Mouse (Mus musculus) MEL (cell line): ENCODE data around the gene Slc16a12. TPM values are rescaled to one million over a fixed set of nuclear protein-coding genes. Genes with fewer than 3 reads are reported as not detected.

ENCODE experiments used
- DNase-seq: peaks from one replicate; pipeline ENCODE4 v3.0.0; 2011; ENCODE audit warnings: low read depth, low spot score
- H3K27ac ChIP-seq: 2 replicates; pipeline ENCODE4 v1.5.1; 2012; ENCODE audit warnings: low read depth, mild to moderate bottlenecking, control low read depth, low read length, moderate library complexity; ENCODE audit not compliant: control insufficient read depth
- H3K27me3 ChIP-seq, 2 experiments: fragments of 150-350 bp in 1 of 2; sonication (generic) in 1 of 2; 2 replicates each; pipeline ENCODE4 v1.6.1; 2012; ENCODE audit warnings: low read length in 2 of 2, mild to moderate bottlenecking in 2 of 2, improper control_type of control experiment in 1 of 2, moderate library complexity in 1 of 2; ENCODE audit not compliant: insufficient read depth in 2 of 2, control insufficient read depth in 1 of 2
- H3K36me3 ChIP-seq, 2 experiments: 2 replicates each; pipeline ENCODE4 v1.6.1; 2012 to 2014; ENCODE audit warnings: low read length in 2 of 2, improper control_type of control experiment in 1 of 2, inconsistent platforms in 1 of 2, mild to moderate bottlenecking in 1 of 2; ENCODE audit not compliant: insufficient read depth in 2 of 2, control insufficient read depth in 1 of 2
- H3K4me1 ChIP-seq, 2 experiments: fragments of 150-350 bp in 1 of 2; sonication (generic) in 1 of 2; 2 replicates each; pipeline ENCODE4 v1.6.1; 2012; ENCODE audit warnings: low read length in 2 of 2, improper control_type of control experiment in 1 of 2, mild to moderate bottlenecking in 1 of 2; ENCODE audit not compliant: insufficient read depth in 2 of 2, control insufficient read depth in 1 of 2
- H3K4me3 ChIP-seq, 2 experiments: fragments of 150-350 bp in 1 of 2; sonication (generic) in 1 of 2; 2 replicates each; pipeline ENCODE4 v1.5.1; 2012; ENCODE audit warnings: low read depth in 2 of 2, low read length in 2 of 2, mild to moderate bottlenecking in 2 of 2, moderate library complexity in 2 of 2, control low read depth in 1 of 2, improper control_type of control experiment in 1 of 2; ENCODE audit not compliant: control insufficient read depth in 1 of 2, insufficient read depth in 1 of 2
- H3K79me2 ChIP-seq: 2 replicates; pipeline ENCODE4 v1.6.1; 2012; ENCODE audit warnings: mild to moderate bottlenecking, low read length, moderate library complexity; ENCODE audit not compliant: control insufficient read depth, poor library complexity, insufficient read depth
- H3K9ac ChIP-seq: 2 replicates; pipeline ENCODE4 v1.6.1; 2012; ENCODE audit warnings: low read depth, mild to moderate bottlenecking, control low read depth, low read length, moderate library complexity; ENCODE audit not compliant: control insufficient read depth, poor library complexity, severe bottlenecking
- H3K9me3 ChIP-seq: fragments of 150-350 bp; sonication (generic); replicated peaks from 2 replicates; pipeline ENCODE4 v1.6.1; 2012; ENCODE audit warnings: mild to moderate bottlenecking, low read length, improper control_type of control experiment, moderate library complexity; ENCODE audit not compliant: insufficient read depth
- JUND ChIP-seq: IDR thresholded peaks from 2 replicates; pipeline ENCODE4 v1.6.1; 2011; ENCODE audit warnings: low read depth, mild to moderate bottlenecking, improper control_type of control experiment, low read length
- KAT2A ChIP-seq: conservative IDR thresholded peaks from 2 replicates; pipeline ENCODE4 v1.6.1; 2012; ENCODE audit warnings: low read depth, low read length, improper control_type of control experiment, inconsistent platforms
- MAFK ChIP-seq: IDR thresholded peaks from 2 replicates; pipeline ENCODE4 v1.6.1; 2011; ENCODE audit warnings: low read depth, mild to moderate bottlenecking, low read length, improper control_type of control experiment, borderline replicate concordance
- MXI1 ChIP-seq: IDR thresholded peaks from 2 replicates; pipeline ENCODE4 v1.6.1; 2011; ENCODE audit warnings: mild to moderate bottlenecking, low read depth, low read length, improper control_type of control experiment
- NELFE ChIP-seq: IDR thresholded peaks from 2 replicates; pipeline ENCODE4 v1.6.1; 2011; ENCODE audit warnings: low read depth, low read length, improper control_type of control experiment
- POLR2A ChIP-seq, 2 experiments: IDR thresholded peaks; 2 replicates each; pipeline ENCODE4 v1.6.1; 2011 to 2012; ENCODE audit warnings: low read length in 2 of 2, mild to moderate bottlenecking in 2 of 2, control low read depth in 1 of 2, improper control_type of control experiment in 1 of 2, low read depth in 1 of 2, moderate library complexity in 1 of 2; ENCODE audit not compliant: control insufficient read depth in 1 of 2, insufficient read depth in 1 of 2, poor library complexity in 1 of 2
- POLR2AphosphoS2 ChIP-seq: IDR thresholded peaks from 2 replicates; pipeline ENCODE4 v1.6.1; 2011; ENCODE audit warnings: low read length, improper control_type of control experiment
- RCOR1 ChIP-seq: IDR thresholded peaks from 2 replicates; pipeline ENCODE4 v1.6.1; 2012; ENCODE audit warnings: low read depth, mild to moderate bottlenecking, inconsistent platforms, low read length, improper control_type of control experiment
- SMC3 ChIP-seq: IDR thresholded peaks from 2 replicates; pipeline ENCODE4 v1.6.1; 2011; ENCODE audit warnings: low read depth, low read length, improper control_type of control experiment
- TBP ChIP-seq: IDR thresholded peaks from 2 replicates; pipeline ENCODE4 v1.8.0; 2011; ENCODE audit warnings: low read depth, low read length, improper control_type of control experiment
- ZKSCAN1 ChIP-seq: IDR thresholded peaks from 2 replicates; pipeline ENCODE4 v1.6.1; 2012; ENCODE audit warnings: low read depth, mild to moderate bottlenecking, inconsistent platforms, low read length, improper control_type of control experiment, moderate library complexity
- ZMIZ1 ChIP-seq: IDR thresholded peaks from 2 replicates; pipeline ENCODE4 v1.6.1; 2012; ENCODE audit warnings: low read depth, mild to moderate bottlenecking, inconsistent platforms, low read length, improper control_type of control experiment, moderate library complexity
- polyA plus RNA-seq, 2 experiments: library from polyadenylated mRNA; stranded (reverse) in 1 of 2; unstranded in 1 of 2; fragments of >175 nt in 1 of 2; fragments of >200 nt in 1 of 2; gene quantifications; 2 replicates each; pipeline versions ENCODE4 v1.2.1 to v1.2.4; 2012; ENCODE audit warnings: low replicate concordance in 2 of 2, low read depth in 1 of 2; ENCODE audit not compliant: insufficient read length in 2 of 2, insufficient read depth in 1 of 2, missing spikeins in 1 of 2
- total RNA-seq: library from RNA; depleted of rRNA; stranded (reverse); fragments of 300-350 nt; gene quantifications from 2 replicates; pipeline ENCODE4 v1.2.3, GENCODE M21; 2012

The Slc16a12 gene
- total and polyA plus RNA-seq, 3 experiments, result 0.06 TPM; not detected in 2

DNA sequence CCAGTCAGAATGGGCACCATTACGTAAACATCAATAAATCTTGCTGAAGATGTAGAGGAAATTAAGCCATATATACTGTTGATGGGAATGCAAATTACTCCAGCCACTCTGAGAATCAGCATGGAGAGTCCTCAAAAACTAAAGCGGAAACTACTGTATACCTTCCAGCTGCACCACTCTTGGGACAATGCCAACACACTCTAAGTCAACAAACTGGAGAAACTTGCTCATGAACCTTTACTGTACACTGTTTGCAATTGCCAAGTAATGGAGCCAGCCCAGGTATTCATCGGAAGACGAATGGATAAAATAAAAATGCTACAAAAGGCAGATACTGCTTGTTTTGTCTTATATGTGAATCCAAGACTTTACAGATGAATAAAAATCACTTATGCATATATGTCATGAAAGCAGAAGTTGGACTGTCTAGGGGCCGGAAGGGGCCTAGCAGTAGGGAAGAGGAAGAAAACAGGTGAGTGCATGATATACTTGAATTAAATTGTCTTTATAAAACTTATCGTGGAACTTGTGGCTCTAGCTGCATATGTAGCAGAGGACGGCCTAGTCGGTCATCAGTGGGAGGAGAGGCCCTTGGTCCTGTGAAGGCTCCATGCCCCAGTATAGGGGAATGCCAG, 50.6 kb downstream of the Slc16a12 start:
- no peak for TF ChIP-seq RCOR1
- TF ChIP-seq KAT2A, result no peak
- no peak for TF ChIP-seq JUND
- H3K36me3 ChIP-seq, result no peaks in the 10 kb centered on the region
- peak; percentile 31 for DNase-seq
- no peaks in the 10 kb centered on the region for H3K79me2 ChIP-seq
- H3K9me3 ChIP-seq, result no peaks in the 10 kb centered on the region
- H3K9ac ChIP-seq, result no peak overlapping the region
- H3K4me3 ChIP-seq, result no peak overlapping the region
- no peaks in the 10 kb centered on the region; a peak in 2 of 4 replicates for H3K27me3 ChIP-seq
- H3K4me1 ChIP-seq, result no peaks in the 10 kb centered on the region
- no peak overlapping the region for H3K27ac ChIP-seq

DNA sequence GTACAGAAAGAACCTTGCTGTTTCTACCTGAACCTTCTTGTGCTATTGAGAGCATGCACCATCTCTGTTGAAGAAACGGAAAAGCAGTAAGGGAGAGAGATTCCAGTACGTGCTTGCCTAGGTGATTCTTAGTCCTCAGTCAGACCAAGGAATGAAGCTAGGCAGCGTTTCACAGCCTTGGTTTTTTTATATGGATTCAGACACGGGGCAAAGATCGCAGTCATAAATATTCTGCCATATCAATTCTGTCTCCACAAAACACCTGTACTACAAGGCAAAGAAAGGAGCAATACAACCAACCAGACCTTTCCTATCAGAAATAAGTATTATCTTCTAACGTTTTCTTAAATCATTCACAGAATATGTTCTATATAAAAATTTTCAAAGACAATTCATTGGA, 55.7 kb downstream of the Slc16a12 start:
- no peak for DNase-seq
- H3K36me3 ChIP-seq, result no peaks in the 10 kb centered on the region
- TF ChIP-seq SMC3 (no peak), ZMIZ1 (no peak), ZKSCAN1 (no peak), NELFE (no peak), POLR2A (IDR thresholded peaks at IDR 0.05; ENCODE audit: control insufficient read depth in 1 of 2, insufficient read depth in 1 of 2, low read depth in 1 of 2, low read length in 2 of 2, poor library complexity in 1 of 2) (no peak), TBP (no peak), MAFK (no peak), MXI1 (no peak), POLR2AphosphoS2 (no peak)

DNA sequence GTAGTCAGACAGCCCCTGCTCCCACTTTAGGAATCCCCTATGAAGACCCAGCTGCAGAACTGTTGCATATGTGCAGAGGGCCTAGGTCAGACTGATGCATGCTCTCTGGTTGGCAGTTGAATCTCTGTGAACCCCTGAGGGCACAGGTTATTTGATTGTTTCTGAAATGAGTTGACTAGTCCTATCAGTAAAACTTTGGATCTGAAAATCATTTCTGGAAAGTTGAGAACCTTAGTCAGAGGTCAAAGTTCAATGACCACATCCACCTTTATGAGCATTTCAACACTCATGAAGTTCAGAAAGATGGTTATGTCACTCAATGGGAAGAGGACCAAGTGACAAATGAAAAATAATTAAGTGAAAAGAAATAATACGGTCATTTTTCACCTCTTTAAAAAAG, 61.6 kb downstream of the Slc16a12 start:
- H3K4me1 ChIP-seq, result no peaks in the 10 kb centered on the region
- H3K27me3 ChIP-seq, result no peaks in the 10 kb centered on the region; a peak in 1 of 4 replicates
- H3K36me3 ChIP-seq, result no peaks in the 10 kb centered on the region
- no peak for TF ChIP-seq POLR2A (IDR thresholded peaks at IDR 0.05; ENCODE audit: control insufficient read depth in 1 of 2, insufficient read depth in 1 of 2, low read depth in 1 of 2, low read length in 2 of 2, poor library complexity in 1 of 2)
- H3K9ac ChIP-seq, result no peak overlapping the region
- H3K9me3 ChIP-seq, result no peaks in the 10 kb centered on the region
- H3K79me2 ChIP-seq, result no peaks in the 10 kb centered on the region
- no peak overlapping the region for H3K27ac ChIP-seq
- no peak for DNase-seq
- no peak overlapping the region for H3K4me3 ChIP-seq

More for the DNA sequence above, 55.7 kb downstream of the Slc16a12 start:
- Histone ChIP-seq H3K27ac (no peak overlapping the region), H3K9me3 (no peaks in the 10 kb centered on the region), H3K9ac (no peak overlapping the region), H3K4me3 (no peak overlapping the region), H3K79me2 (no peaks in the 10 kb centered on the region), H3K4me1 (no peaks in the 10 kb centered on the region), H3K27me3 (peaks cover 0 to 3% of the 10 kb centered on the region in 2 experiments; a peak in 3 of 4 replicates)
